Mouse (Mus musculus) embryo, embryonic 10 days (tissue): ENCODE measurements around the gene Mvk.
A peak's percentile ranks its signal among the peaks of the same experiment; 100 is the strongest.

Experiments
- DNase-seq: peaks from one replicate; pipeline ENCODE4 v3.0.0-alpha.2; 2015; ENCODE audit warnings: low spot score

The Mvk gene

DNA sequence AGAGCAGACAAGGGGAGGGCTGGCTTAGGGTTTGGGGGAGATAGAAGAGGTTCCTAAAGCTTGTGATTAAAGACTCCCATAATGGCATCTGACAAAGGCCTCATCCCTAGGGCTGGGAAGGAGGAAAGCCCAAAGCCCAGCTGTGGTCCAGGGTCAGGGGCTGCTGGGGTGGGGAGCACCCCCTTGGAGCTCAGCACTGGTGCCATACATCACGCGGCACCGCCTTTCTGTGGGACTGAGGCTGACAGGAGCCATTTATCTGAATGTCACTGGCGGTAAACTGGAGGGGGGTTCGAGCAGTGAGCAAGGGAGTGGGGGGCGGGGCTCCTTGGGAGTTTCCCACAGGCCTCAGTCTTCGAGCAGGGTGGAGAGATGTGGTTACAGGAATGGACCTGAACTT lies 65.4 kb downstream of the Mvk start:
- DNase-seq: peak; percentile 24
